ENCODE assay signal across 16 mouse cellular contexts in the genomic region with DNA sequence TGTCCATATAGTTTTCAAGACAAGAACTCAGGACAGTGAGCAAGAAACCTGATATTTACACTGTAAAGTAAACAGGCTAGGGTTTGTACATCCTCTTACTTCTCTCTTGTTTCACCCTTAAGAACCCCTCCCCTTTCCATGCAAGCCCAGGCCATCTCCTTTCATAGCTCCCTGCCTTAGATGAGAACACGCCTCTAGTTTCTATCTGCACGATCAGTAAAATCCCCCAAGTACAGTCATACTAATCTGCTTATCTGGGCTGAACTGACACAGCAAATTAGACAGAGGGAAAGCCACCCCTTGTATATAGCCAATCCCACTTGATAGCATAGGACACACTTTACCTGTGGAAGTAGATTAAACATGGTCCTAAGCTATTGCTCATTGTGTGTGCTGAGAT.
"Had no signal": no experiment of that assay in that cellular context is flagged by ENCODE, and none has a peak within 500 bp of the region (broad histone marks: within the 10 kb centered on the region; RNA-seq: fewer than 3 reads in every experiment).

No protein-coding gene starts in this region.

- H3K4me3 ChIP-seq: intestine, embryonic 15.5 days; kidney, embryonic 15.5 days; layer of hippocampus, adult 2 months; liver, embryonic 12.5 days; lung, embryonic 15.5 days; megakaryocyte, embryonic 14.5 days had no signal

- DNase-seq: kidney, adult 11 months; kidney, adult 8-10 months; kidney, postnatal 10 days; kidney, postnatal 4 days; layer of hippocampus, adult 9-11 months; liver, postnatal 0 days; lung, postnatal 36 days; midbrain, embryonic 14.5 days; thymus, adult 18-20 months; thymus, postnatal 36 days had no signal

- H3K9ac ChIP-seq: intestine, embryonic 15.5 days; kidney, embryonic 15.5 days; liver, embryonic 12.5 days; liver, postnatal 0 days; lung, embryonic 15.5 days had no signal

- H3K4me1 ChIP-seq: kidney, embryonic 15.5 days had no signal

- ATAC-seq: intestine, embryonic 15.5 days; liver, embryonic 12.5 days; liver, postnatal 0 days had no signal

- H3K27me3 ChIP-seq: intestine, embryonic 15.5 days; kidney, embryonic 15.5 days; liver, embryonic 12.5 days; lung, embryonic 15.5 days; megakaryocyte, embryonic 14.5 days had no signal

- H3K27ac ChIP-seq: intestine, embryonic 15.5 days; kidney, embryonic 15.5 days; layer of hippocampus, adult 2 months; liver, embryonic 12.5 days; lung, embryonic 15.5 days had no signal
